Mouse (Mus musculus): ENCODE measurements at regions not wholly inside any gene's neighbourhood (a gene's known extent, or its start where the extent isn't known, plus 50 kb on each side); places are given as distances from the start of the nearest gene placed in this dataset.

- no peaks in the 10 kb centered on the region for H3K4me1 ChIP-seq (replicated peaks; ENCODE audit: control insufficient read depth, insufficient read depth, low read length)
- H3K4me2 ChIP-seq (ENCODE audit: low read depth, low read length, severe bottlenecking) = no peak overlapping the region
- no peaks in the 10 kb centered on the region for H3K27me3 ChIP-seq (ENCODE audit: control insufficient read depth, insufficient read depth, low read length)
- no peak overlapping the region for H3K9ac ChIP-seq (ENCODE audit: low read length)
- DNase-seq (ENCODE audit: low spot score) (no peak), ATAC-seq (replicated peaks; ENCODE audit: low FRiP score) (no peak)
- no peak overlapping the region for H3K4me3 ChIP-seq (ENCODE audit: low read depth, low read length)
- H3K36me3 ChIP-seq (ENCODE audit: control insufficient read depth, insufficient read depth, low read length) = no peaks in the 10 kb centered on the region
- H3K27ac ChIP-seq (ENCODE audit: low read depth, low read length) = no peak overlapping the region
- H3K9me3 ChIP-seq (ENCODE audit: control insufficient read depth, low read length) = no peaks in the 10 kb centered on the region
- WGBS = 75% methylated on average over 14 of the region's 14 CpGs
Observed at GRCm38 (mm10) chr12:29178168-29178895, 349.9 kb upstream of the Myt1l start.

DNA sequence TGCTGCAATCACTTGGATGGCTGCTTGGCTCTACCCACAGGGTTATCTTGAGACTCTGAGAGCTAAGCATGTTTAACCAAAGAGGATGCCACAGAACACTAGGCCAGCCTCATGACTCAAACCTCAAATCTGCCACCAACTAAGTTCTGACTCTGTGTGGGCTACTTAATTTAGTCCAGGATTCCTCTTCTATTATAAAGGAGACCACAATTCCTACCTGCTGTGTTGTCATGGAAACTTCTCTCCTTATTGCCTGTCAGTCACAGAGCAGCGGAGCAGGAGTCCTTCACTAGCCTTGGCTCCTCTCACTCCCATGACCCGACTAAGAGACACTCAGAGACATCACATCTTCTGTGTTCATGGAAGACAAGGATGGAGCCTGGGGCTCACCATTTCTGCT is 348.8 kb upstream of the Myt1l start:
- WGBS = 4% methylated on average over 2 of the region's 2 CpGs
- H3K4me1 ChIP-seq (replicated peaks; ENCODE audit: control insufficient read depth, insufficient read depth, low read length) = no peaks in the 10 kb centered on the region
- H3K9me3 ChIP-seq (ENCODE audit: control insufficient read depth, low read length) = no peaks in the 10 kb centered on the region
- no peak for DNase-seq (ENCODE audit: low spot score)
- H3K4me3 ChIP-seq (ENCODE audit: low read depth, low read length) = no peak overlapping the region
- no peak for ATAC-seq (replicated peaks; ENCODE audit: low FRiP score)
- no peak overlapping the region for H3K4me2 ChIP-seq (ENCODE audit: low read depth, low read length, severe bottlenecking)
- no peaks in the 10 kb centered on the region for H3K27me3 ChIP-seq (ENCODE audit: control insufficient read depth, insufficient read depth, low read length)
- H3K27ac ChIP-seq (ENCODE audit: low read depth, low read length) = no peak overlapping the region
- H3K36me3 ChIP-seq (ENCODE audit: control insufficient read depth, insufficient read depth, low read length) = no peaks in the 10 kb centered on the region
- H3K9ac ChIP-seq (ENCODE audit: low read length) = no peak overlapping the region

DNA sequence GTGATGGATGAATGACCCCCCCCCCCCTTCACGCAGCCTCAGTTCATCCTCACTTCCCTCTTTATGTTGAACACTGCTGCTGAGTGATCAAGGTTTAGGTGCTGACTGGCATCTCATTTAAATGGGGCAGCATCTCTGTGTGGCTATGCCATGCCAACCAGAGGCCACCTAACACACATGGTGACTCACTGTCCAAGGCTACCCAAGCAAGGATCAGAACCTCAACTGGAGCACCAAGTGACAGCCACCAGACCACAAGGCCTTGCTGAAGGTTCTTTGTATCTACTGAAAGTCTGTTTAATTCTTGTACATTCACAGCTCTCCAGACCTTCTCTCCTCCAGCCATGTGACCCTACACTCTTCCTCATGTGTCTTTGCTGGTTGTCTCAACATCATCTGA is 347.6 kb upstream of the Myt1l start:
- no peak for ATAC-seq (replicated peaks; ENCODE audit: low FRiP score)

GRCm38 (mm10) chr12:29187619-29188018 is 340.6 kb upstream of the Myt1l start:
- WGBS = 46% methylated on average over 4 of the region's 4 CpGs
- ATAC-seq (replicated peaks; ENCODE audit: low FRiP score) (no peak), DNase-seq (ENCODE audit: low spot score) (no peak)
- Histone ChIP-seq H3K9ac (ENCODE audit: low read length) (no peak overlapping the region), H3K27ac (ENCODE audit: low read depth, low read length) (no peak overlapping the region), H3K4me1 (replicated peaks; ENCODE audit: control insufficient read depth, insufficient read depth, low read length) (no peaks in the 10 kb centered on the region), H3K4me2 (ENCODE audit: low read depth, low read length, severe bottlenecking) (no peak overlapping the region), H3K4me3 (ENCODE audit: low read depth, low read length) (no peak overlapping the region), H3K9me3 (ENCODE audit: control insufficient read depth, low read length) (no peaks in the 10 kb centered on the region), H3K27me3 (ENCODE audit: control insufficient read depth, insufficient read depth, low read length) (no peaks in the 10 kb centered on the region), H3K36me3 (ENCODE audit: control insufficient read depth, insufficient read depth, low read length) (no peaks in the 10 kb centered on the region)

More for the DNA sequence above, 347.6 kb upstream of the Myt1l start:
- no peak for DNase-seq (ENCODE audit: low spot score)
- Histone ChIP-seq H3K36me3 (ENCODE audit: control insufficient read depth, insufficient read depth, low read length) (no peaks in the 10 kb centered on the region), H3K27ac (ENCODE audit: low read depth, low read length) (no peak overlapping the region), H3K27me3 (ENCODE audit: control insufficient read depth, insufficient read depth, low read length) (no peaks in the 10 kb centered on the region), H3K9me3 (ENCODE audit: control insufficient read depth, low read length) (no peaks in the 10 kb centered on the region), H3K4me3 (ENCODE audit: low read depth, low read length) (no peak overlapping the region), H3K4me2 (ENCODE audit: low read depth, low read length, severe bottlenecking) (no peak overlapping the region), H3K9ac (ENCODE audit: low read length) (no peak overlapping the region), H3K4me1 (replicated peaks; ENCODE audit: control insufficient read depth, insufficient read depth, low read length) (no peaks in the 10 kb centered on the region)
- WGBS = 86% methylated on average over 1 of the region's 1 CpGs

DNA sequence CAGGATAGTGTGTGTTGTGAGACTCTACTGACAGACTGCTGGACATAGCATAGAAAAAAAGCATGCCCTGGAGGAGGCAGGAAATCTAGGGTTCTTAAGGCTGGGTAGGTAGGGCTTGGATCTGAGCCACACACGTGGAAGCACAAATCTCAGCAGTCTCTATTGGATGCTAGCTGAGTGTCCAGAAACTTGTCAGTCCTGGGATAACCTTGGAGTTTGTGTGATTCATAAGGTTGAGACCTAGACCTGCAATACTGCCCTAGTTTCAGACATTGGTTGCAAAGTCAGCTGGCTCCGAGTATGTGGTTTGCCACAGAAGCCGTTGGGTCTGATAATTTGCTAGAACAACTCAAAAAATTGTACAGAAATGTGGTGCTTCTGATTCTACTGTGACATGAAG is 335.8 kb upstream of the Myt1l start:
- H3K9ac ChIP-seq (ENCODE audit: low read length) = no peak overlapping the region
- DNase-seq (ENCODE audit: low spot score) = no peak
- ATAC-seq (replicated peaks; ENCODE audit: low FRiP score) = no peak
- H3K4me1 ChIP-seq (replicated peaks; ENCODE audit: control insufficient read depth, insufficient read depth, low read length) = no peaks in the 10 kb centered on the region
- H3K4me2 ChIP-seq (ENCODE audit: low read depth, low read length, severe bottlenecking) = no peak overlapping the region
- H3K36me3 ChIP-seq (ENCODE audit: control insufficient read depth, insufficient read depth, low read length) = no peaks in the 10 kb centered on the region
- H3K27ac ChIP-seq (ENCODE audit: low read depth, low read length) = no peak overlapping the region
- no peaks in the 10 kb centered on the region for H3K27me3 ChIP-seq (ENCODE audit: control insufficient read depth, insufficient read depth, low read length)
- no peak overlapping the region for H3K4me3 ChIP-seq (ENCODE audit: low read depth, low read length)
- H3K9me3 ChIP-seq (ENCODE audit: control insufficient read depth, low read length) = no peaks in the 10 kb centered on the region
- 90% methylated on average over 3 of the region's 3 CpGs for WGBS

- ATAC-seq (replicated peaks; ENCODE audit: low FRiP score) (no peak), DNase-seq (ENCODE audit: low spot score) (no peak)
- no peak overlapping the region for H3K4me3 ChIP-seq (ENCODE audit: low read depth, low read length)
- no peaks in the 10 kb centered on the region for H3K36me3 ChIP-seq (ENCODE audit: control insufficient read depth, insufficient read depth, low read length)
- H3K9me3 ChIP-seq (ENCODE audit: control insufficient read depth, low read length) = no peaks in the 10 kb centered on the region
- no peaks in the 10 kb centered on the region for H3K27me3 ChIP-seq (ENCODE audit: control insufficient read depth, insufficient read depth, low read length)
- WGBS = 73% methylated on average over 3 of the region's 3 CpGs
- H3K4me2 ChIP-seq (ENCODE audit: low read depth, low read length, severe bottlenecking) = no peak overlapping the region
- H3K4me1 ChIP-seq (replicated peaks; ENCODE audit: control insufficient read depth, insufficient read depth, low read length) = no peaks in the 10 kb centered on the region
- no peak overlapping the region for H3K9ac ChIP-seq (ENCODE audit: low read length)
- no peak overlapping the region for H3K27ac ChIP-seq (ENCODE audit: low read depth, low read length)
Observed at GRCm38 (mm10) chr12:29211946-29212345, 316.2 kb upstream of the Myt1l start.

GRCm38 (mm10) chr12:29213625-29214024 is 314.6 kb upstream of the Myt1l start:
- no peaks in the 10 kb centered on the region for H3K9me3 ChIP-seq (ENCODE audit: control insufficient read depth, low read length)
- no peaks in the 10 kb centered on the region for H3K4me1 ChIP-seq (replicated peaks; ENCODE audit: control insufficient read depth, insufficient read depth, low read length)
- H3K27ac ChIP-seq (ENCODE audit: low read depth, low read length) = no peak overlapping the region
- no peak for ATAC-seq (replicated peaks; ENCODE audit: low FRiP score)
- no peaks in the 10 kb centered on the region for H3K27me3 ChIP-seq (ENCODE audit: control insufficient read depth, insufficient read depth, low read length)
- 87% methylated on average over 1 of the region's 1 CpGs for whole genome bisulfite sequencing
- no peak for DNase-seq (ENCODE audit: low spot score)
- H3K4me3 ChIP-seq (ENCODE audit: low read depth, low read length) = no peak overlapping the region
- H3K4me2 ChIP-seq (ENCODE audit: low read depth, low read length, severe bottlenecking) = no peak overlapping the region
- H3K9ac ChIP-seq (ENCODE audit: low read length) = no peak overlapping the region
- H3K36me3 ChIP-seq (ENCODE audit: control insufficient read depth, insufficient read depth, low read length) = no peaks in the 10 kb centered on the region

DNA sequence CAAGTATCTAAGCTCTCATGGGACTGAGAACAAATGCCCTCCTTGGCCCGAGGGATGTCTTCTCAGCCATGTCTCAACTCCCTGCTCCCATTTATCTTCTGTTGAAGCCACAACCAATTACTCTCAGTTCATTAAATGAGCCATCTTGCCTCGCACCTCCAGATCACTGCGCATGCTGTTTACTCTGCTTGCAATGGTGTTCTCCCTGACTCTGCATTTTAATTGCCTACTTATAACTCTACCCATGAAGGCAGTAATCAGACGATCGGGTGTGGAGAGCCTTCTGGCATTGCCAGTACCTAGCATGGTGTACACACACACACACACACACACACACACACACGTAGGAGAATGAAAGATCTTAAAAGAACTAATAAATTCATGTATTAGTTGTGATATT is 306.1 kb upstream of the Myt1l start:
- Histone ChIP-seq H3K9ac (ENCODE audit: low read length) (no peak overlapping the region), H3K27me3 (ENCODE audit: control insufficient read depth, insufficient read depth, low read length) (no peaks in the 10 kb centered on the region), H3K9me3 (ENCODE audit: control insufficient read depth, low read length) (no peaks in the 10 kb centered on the region), H3K4me2 (ENCODE audit: low read depth, low read length, severe bottlenecking) (no peak overlapping the region), H3K27ac (ENCODE audit: low read depth, low read length) (no peak overlapping the region), H3K4me3 (ENCODE audit: low read depth, low read length) (no peak overlapping the region), H3K36me3 (ENCODE audit: control insufficient read depth, insufficient read depth, low read length) (no peaks in the 10 kb centered on the region), H3K4me1 (replicated peaks; ENCODE audit: control insufficient read depth, insufficient read depth, low read length) (no peaks in the 10 kb centered on the region)
- no peak for DNase-seq (ENCODE audit: low spot score)
- no peak for ATAC-seq (replicated peaks; ENCODE audit: low FRiP score)
- WGBS = 85% methylated on average over 6 of the region's 6 CpGs

- Histone ChIP-seq H3K27ac (ENCODE audit: low read depth, low read length) (no peak overlapping the region), H3K27me3 (ENCODE audit: control insufficient read depth, insufficient read depth, low read length) (no peaks in the 10 kb centered on the region), H3K36me3 (ENCODE audit: control insufficient read depth, insufficient read depth, low read length) (no peaks in the 10 kb centered on the region), H3K9me3 (ENCODE audit: control insufficient read depth, low read length) (no peaks in the 10 kb centered on the region), H3K4me3 (ENCODE audit: low read depth, low read length) (no peak overlapping the region), H3K4me2 (ENCODE audit: low read depth, low read length, severe bottlenecking) (no peak overlapping the region), H3K9ac (ENCODE audit: low read length) (no peak overlapping the region), H3K4me1 (replicated peaks; ENCODE audit: control insufficient read depth, insufficient read depth, low read length) (no peaks in the 10 kb centered on the region)
- WGBS = 61% methylated on average over 1 of the region's 1 CpGs
- ATAC-seq (replicated peaks; ENCODE audit: low FRiP score) = no peak
- no peak for DNase-seq (ENCODE audit: low spot score)
Observed at GRCm38 (mm10) chr12:29226001-29226400, 302.2 kb upstream of the Myt1l start.
